Mouse (Mus musculus): ENCODE results near the gene Nxnl1.

Gene Nxnl1

GRCm38 (mm10) chr8:71513018-71513754 is 53.2 kb downstream of the Nxnl1 start:
- DNase-seq: no peak

DNA sequence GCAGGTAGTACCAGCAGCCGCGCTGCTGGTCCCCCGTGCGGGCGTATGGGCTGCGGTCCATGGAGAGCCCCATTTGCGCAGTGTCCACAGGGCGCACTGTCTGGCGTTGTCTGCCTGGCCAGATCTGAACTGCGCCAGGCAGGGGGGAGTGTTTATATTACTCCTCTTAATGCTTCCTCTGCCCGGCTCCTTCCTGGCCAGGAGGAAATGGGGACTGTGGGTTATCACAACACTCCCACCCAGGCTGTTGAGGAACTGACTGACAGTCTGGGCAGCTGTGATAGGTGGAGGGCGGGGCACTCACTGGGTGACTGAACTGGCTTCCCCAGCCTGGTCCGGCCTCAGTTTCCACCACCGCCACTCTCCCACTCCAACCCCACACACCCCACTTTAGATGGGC is 54.8 kb downstream of the Nxnl1 start, which contains the start of gene Plvap:
Gene Plvap (minus strand): TSS at position 109 of the 400 bp plus-strand sequence.
- no peak for DNase-seq

Data from cerebellum, postnatal 14 days (tissue).